Mouse (Mus musculus) G1E (cell line): ENCODE data around the gene Arid2. TPM values are rescaled to one million over a fixed set of nuclear protein-coding genes. Genes with fewer than 3 reads are reported as not detected.

Source experiments
- ATAC-seq: 2 replicates; pipeline ENCODE4 v1.8.0; 2016; ENCODE audit warnings: mild to moderate bottlenecking; ENCODE audit not compliant: insufficient number of reproducible peaks, poor library complexity, low FRiP score, severe bottlenecking; ENCODE audit errors: extremely low read depth
- DNase-seq: peaks from one replicate; pipeline ENCODE4 v3.0.0; 2012; ENCODE audit warnings: low spot score
- H3K27me3 ChIP-seq: 2 replicates; pipeline ENCODE4 v1.6.1; 2012; ENCODE audit warnings: mild to moderate bottlenecking, low read length, inconsistent platforms; ENCODE audit not compliant: insufficient read depth
- H3K36me3 ChIP-seq: replicated peaks from 2 replicates; pipeline ENCODE3; 2012; ENCODE audit warnings: mild to moderate bottlenecking, inconsistent platforms
- H3K4me1 ChIP-seq: 2 replicates; pipeline ENCODE4 v1.6.1; 2012; ENCODE audit warnings: low read depth, low read length, inconsistent platforms, mixed read lengths; ENCODE audit not compliant: insufficient read depth
- H3K4me3 ChIP-seq: 2 replicates; pipeline ENCODE4 v1.5.1; 2012; ENCODE audit warnings: low read depth, mild to moderate bottlenecking, inconsistent platforms, low read length, moderate library complexity, mixed read lengths
- H3K9me3 ChIP-seq: replicated peaks from 2 replicates; pipeline ENCODE4 v1.6.1; 2012; ENCODE audit warnings: inconsistent platforms
- CTCF ChIP-seq: IDR thresholded peaks from 2 replicates; pipeline ENCODE4 v1.5.1; 2012; ENCODE audit warnings: low read depth, low read length, inconsistent platforms, mixed read lengths
- GATA1 ChIP-seq: IDR thresholded peaks from 2 replicates; pipeline ENCODE4 v1.6.1; 2012; ENCODE audit warnings: borderline replicate concordance, low read length, inconsistent platforms, mixed read lengths
- GATA2 ChIP-seq: IDR thresholded peaks from 2 replicates; pipeline ENCODE4 v1.6.1; 2012; ENCODE audit warnings: low read depth, low read length, inconsistent platforms, borderline replicate concordance
- POLR2AphosphoS5 ChIP-seq: IDR thresholded peaks from 2 replicates; pipeline ENCODE4 v1.6.1; 2012; ENCODE audit warnings: low read depth, low read length, inconsistent platforms; ENCODE audit not compliant: insufficient replicate concordance
- TAL1 ChIP-seq: conservative IDR thresholded peaks from 2 replicates; pipeline ENCODE4 v1.6.1; 2012; ENCODE audit warnings: low read depth, low read length, inconsistent platforms, mixed read lengths
- polyA plus RNA-seq: library from polyadenylated mRNA; stranded (reverse); fragments of >175 nt; gene quantifications from 2 replicates; pipeline ENCODE4 v1.2.3, GENCODE M21; 2012
- total RNA-seq, 2 experiments: library from RNA; stranded (forward) in 1 of 2; stranded (reverse) in 1 of 2; fragments of 200-1000 nt in 1 of 2; fragments of >200 nt in 1 of 2; fragmentation: Nextera tagmentation in 1 of 2; gene quantifications; 2 replicates each; pipeline ENCODE4 v1.2.3; 2014 to 2017

The Arid2 gene
- total and polyA plus RNA-seq, 3 experiments: 15.8 to 100 (median 48.7) TPM

DNA sequence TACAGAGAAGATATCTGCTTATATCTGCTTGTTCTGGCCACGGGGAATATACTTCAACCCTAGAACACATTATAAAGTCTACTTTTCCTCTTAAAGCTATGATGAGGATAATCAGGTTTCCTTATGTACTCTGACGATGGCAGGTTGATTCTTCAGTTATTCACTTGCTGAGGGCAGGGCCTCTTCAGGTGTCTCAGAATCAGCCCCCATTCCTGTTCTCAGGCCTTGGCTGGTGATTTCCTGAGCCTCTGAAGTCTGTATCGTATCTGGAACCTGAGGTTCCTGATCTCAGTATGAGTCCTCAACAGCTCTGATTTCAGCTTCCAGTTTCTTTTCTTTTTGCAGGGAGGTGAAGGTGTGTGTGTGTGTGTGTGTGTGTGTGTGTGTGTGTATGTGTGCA is 22.7 kb upstream of the Arid2 start:
- Histone ChIP-seq H3K4me3 (no peak overlapping the region), H3K27me3 (no peaks in the 10 kb centered on the region), H3K4me1 (no peaks in the 10 kb centered on the region), H3K9me3 (no peaks in the 10 kb centered on the region; the same call in 1 of the 2 replicates), H3K36me3 (peaks cover 34% of the 10 kb centered on the region)
- ATAC-seq (no peak), DNase-seq (no peak)
- TF ChIP-seq GATA1 (no peak), CTCF (no peak), TAL1 (no peak), POLR2AphosphoS5 (no peak), GATA2 (no peak)

GRCm38 (mm10) chr15:96267933-96268332 is 19.4 kb upstream of the Arid2 start:
- Histone ChIP-seq H3K9me3 (no peaks in the 10 kb centered on the region; the same call in 1 of the 2 replicates), H3K4me3 (no peak overlapping the region), H3K36me3 (peaks cover 61% of the 10 kb centered on the region), H3K27me3 (no peaks in the 10 kb centered on the region), H3K4me1 (peaks cover 14% of the 10 kb centered on the region)
- ATAC-seq (no peak), DNase-seq (no peak)
- TF ChIP-seq POLR2AphosphoS5 (no peak), TAL1 (no peak), GATA2 (no peak), CTCF (no peak), GATA1 (no peak)

- no peak for DNase-seq
- Histone ChIP-seq H3K4me1 (peaks cover 14% of the 10 kb centered on the region), H3K4me3 (no peak overlapping the region), H3K9me3 (no peaks in the 10 kb centered on the region; the same call in 1 of the 2 replicates), H3K36me3 (peaks cover 63% of the 10 kb centered on the region), H3K27me3 (no peaks in the 10 kb centered on the region)
- no peak for ATAC-seq
- TF ChIP-seq GATA2 (no peak), TAL1 (no peak), CTCF (no peak), POLR2AphosphoS5 (no peak), GATA1 (no peak)
These were observed 18.7 kb upstream of the Arid2 start for GRCm38 (mm10) chr15:96268610-96269009.

DNA sequence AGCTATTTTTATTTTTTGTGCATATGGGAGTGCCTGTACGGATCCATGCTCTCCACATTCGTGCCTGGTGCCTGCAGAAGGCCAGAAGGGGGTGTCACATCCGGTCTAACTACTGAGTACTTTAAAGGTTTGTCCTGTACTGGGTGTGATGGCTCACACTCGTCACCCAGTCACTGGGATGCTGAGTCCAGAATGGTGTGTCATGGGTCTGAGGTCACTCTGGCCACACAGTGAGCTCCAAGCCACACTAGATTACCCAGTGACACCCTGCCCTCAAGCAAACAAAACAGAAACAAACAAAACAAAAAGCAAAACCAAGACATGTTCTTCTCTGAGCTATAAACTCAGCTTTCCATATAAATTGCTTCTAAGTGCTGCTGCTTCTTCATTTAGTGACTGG is 17.9 kb upstream of the Arid2 start:
- Histone ChIP-seq H3K36me3 (peaks cover 67% of the 10 kb centered on the region), H3K4me1 (peaks cover 18% of the 10 kb centered on the region), H3K9me3 (no peaks in the 10 kb centered on the region; the same call in 1 of the 2 replicates), H3K4me3 (no peak overlapping the region), H3K27me3 (no peaks in the 10 kb centered on the region)
- no peak for TF ChIP-seq POLR2AphosphoS5
- no peak for TF ChIP-seq GATA1
- no peak for TF ChIP-seq TAL1
- ATAC-seq (no peak), DNase-seq (no peak)

DNA sequence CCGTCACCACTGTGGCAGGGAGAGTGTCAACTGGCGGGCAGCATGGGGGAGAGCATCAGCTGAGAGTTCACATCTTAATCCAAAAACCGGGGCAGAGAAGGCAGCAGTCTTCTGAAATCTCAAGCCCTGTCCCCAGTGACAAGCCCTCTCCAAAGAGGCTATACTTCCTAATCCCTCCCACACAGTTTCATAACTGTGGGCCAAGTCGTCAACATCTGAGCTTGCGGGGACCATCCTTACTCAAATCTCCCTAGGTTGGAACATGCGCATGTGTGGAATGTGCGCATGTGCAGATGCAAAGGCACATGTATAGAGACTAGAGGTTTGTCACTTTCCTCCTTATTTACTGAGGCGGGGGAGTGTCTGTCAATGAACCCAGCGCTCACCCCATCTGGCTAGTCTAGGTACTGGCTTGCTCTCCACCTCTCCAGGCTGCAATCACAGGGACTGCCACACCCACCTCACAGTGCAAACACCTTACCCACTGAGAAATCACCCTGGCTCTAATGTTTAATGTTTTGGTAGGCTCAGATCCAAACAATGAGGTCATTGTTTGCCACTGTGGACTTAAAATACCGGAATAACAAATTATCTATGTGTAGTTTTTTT is 16.9 kb upstream of the Arid2 start:
- H3K36me3 ChIP-seq: peaks cover 72% of the 10 kb centered on the region
- H3K4me1 ChIP-seq: peaks cover 23% of the 10 kb centered on the region
- TF ChIP-seq POLR2AphosphoS5 (no peak), GATA1 (no peak), CTCF (no peak), GATA2 (no peak), TAL1 (no peak)
- ATAC-seq (no peak), DNase-seq (no peak)
- H3K27me3 ChIP-seq: no peaks in the 10 kb centered on the region
- H3K9me3 ChIP-seq: no peaks in the 10 kb centered on the region; the same call in 1 of the 2 replicates
- H3K4me3 ChIP-seq: no peak overlapping the region

- TF ChIP-seq POLR2AphosphoS5 (no peak), CTCF (no peak), TAL1 (no peak), GATA2 (no peak), GATA1 (no peak)
- Histone ChIP-seq H3K4me3 (no peak overlapping the region), H3K9me3 (no peaks in the 10 kb centered on the region), H3K27me3 (no peaks in the 10 kb centered on the region), H3K4me1 (peaks cover 42% of the 10 kb centered on the region), H3K36me3 (peaks cover 71% of the 10 kb centered on the region)
- ATAC-seq (no peak), DNase-seq (no peak)
These were observed 15.0 kb upstream of the Arid2 start for GRCm38 (mm10) chr15:96272356-96272755.
